8 mouse cellular contexts compared by ENCODE assay signal in the genomic region with DNA sequence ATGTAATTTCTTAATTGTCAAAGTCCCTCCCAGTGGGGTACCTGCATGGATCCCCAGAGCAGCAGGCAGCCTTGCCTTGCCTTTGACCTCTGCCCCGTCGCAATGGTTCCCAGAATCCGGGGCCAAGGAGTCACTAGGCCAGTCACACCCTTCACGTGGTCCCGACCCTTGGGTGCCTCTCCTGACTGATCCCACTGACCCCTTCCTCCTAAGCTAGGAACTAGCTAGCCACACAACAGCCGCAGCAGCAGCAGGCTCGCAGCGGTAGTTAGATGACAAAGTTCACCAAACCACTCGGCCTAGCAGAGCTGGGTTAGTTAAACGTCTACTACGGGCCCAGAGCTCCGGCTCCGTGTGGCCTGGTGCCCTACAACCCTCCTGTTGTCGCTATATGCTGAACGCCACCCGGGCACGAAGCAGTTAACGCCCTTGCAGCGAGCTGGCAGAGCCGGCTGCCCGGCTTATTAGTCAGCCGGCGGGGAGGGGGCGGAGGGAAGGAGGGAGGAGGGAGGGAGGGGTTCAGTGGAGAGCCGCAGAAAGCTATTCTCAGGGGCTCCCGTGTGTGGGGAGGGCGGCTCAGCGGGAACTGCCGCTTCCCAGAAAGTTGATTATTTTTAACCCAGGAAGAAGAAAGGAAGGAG.
DNase-seq lines count a peak whose midpoint lies in the region; ATAC-seq and TF ChIP-seq lines count a peak whose summit lies in the region.

No protein-coding gene starts in this region.

- TF ChIP-seq CTCF in gastrocnemius, adult 2 months (IDR thresholded peaks at IDR 0.05): no peak
- TF ChIP-seq CTCF in left cerebral cortex, adult 2 months (IDR thresholded peaks at IDR 0.05): no peak

- under 1% methylated on average over 27 of the region's 29 CpGs for WGBS in hindbrain, embryonic 15.5 days

- H3K9me3 ChIP-seq in hindbrain, embryonic 15.5 days: no peaks in the 10 kb centered on the region

- ATAC-seq in activated CD4-positive, CD25-positive, alpha-beta regulatory T cell, adult 4 months: peak; percentile 66
- peak; percentile 46 for ATAC-seq in hindbrain, embryonic 15.5 days (ENCODE audit: low FRiP score, low read depth)
- no peak for ATAC-seq in monocyte, adult 5-6 weeks (replicated peaks; ENCODE audit: insufficient number of reproducible peaks, low FRiP score, low TSS enrichment, poor library complexity, severe bottlenecking)

- intact Hi-C loops in gastrocnemius, adult 2 months (cut with DNase I): loop anchor here (5.0 kb wide), 1 partner anchor 117 kb away; no protein-coding TSS in a partner anchor
- intact Hi-C loops in left cerebral cortex, adult 2 months (cut with DNase I): loop anchor here (1.0 to 2.0 kb wide), 5 partner anchors 11 to 248 kb away; no protein-coding TSS in a partner anchor

- DNase-seq in cerebellum, postnatal 25 days: peak; percentile 89 to 96
- DNase-seq in gastrocnemius, adult 2 months: peak; percentile 91
- peak; percentile 82 to 85 for DNase-seq in left cerebral cortex, adult 2 months (ENCODE audit: extremely low spot score in 1 of 2, low spot score in 2 of 2)
- DNase-seq in lung, postnatal 36 days: peak; percentile 91
- peak; percentile 93 to 94 for DNase-seq in right cerebral cortex, postnatal 10 days (ENCODE audit: low spot score in 2 of 2)

- no peaks in the 10 kb centered on the region for H3K36me3 ChIP-seq in hindbrain, embryonic 15.5 days

- H3K9ac ChIP-seq in hindbrain, embryonic 15.5 days: peak overlapping the region; percentile 55

- peak overlapping the region; percentile 74 for H3K4me3 ChIP-seq in gastrocnemius, adult 2 months
- peak overlapping the region; percentile 26 for H3K4me3 ChIP-seq in hindbrain, embryonic 15.5 days
- peak overlapping the region; percentile 50 for H3K4me3 ChIP-seq in left cerebral cortex, adult 2 months

- H3K4me2 ChIP-seq in hindbrain, embryonic 15.5 days: peak overlapping the region; percentile 69

- peaks cover 79% of the 10 kb centered on the region for H3K4me1 ChIP-seq in hindbrain, embryonic 15.5 days (replicated peaks)

- no peaks in the 10 kb centered on the region for H3K27me3 ChIP-seq in hindbrain, embryonic 15.5 days

- H3K27ac ChIP-seq in gastrocnemius, adult 2 months: peak overlapping the region; percentile 96
- H3K27ac ChIP-seq in hindbrain, embryonic 15.5 days (replicated peaks): peak overlapping the region; percentile 97
- H3K27ac ChIP-seq in left cerebral cortex, adult 2 months: peak overlapping the region; percentile 100
